Mouse (Mus musculus): ENCODE data around the gene Eif2ak3. TPM values are rescaled to one million over a fixed set of nuclear protein-coding genes. Genes with fewer than 3 reads are reported as not detected.
A peak's percentile ranks its signal among the peaks of the same experiment; 100 is the strongest.

Gene Eif2ak3
- polyA plus RNA-seq, 1 experiment from 2014 or later: 6.5 TPM

DNA sequence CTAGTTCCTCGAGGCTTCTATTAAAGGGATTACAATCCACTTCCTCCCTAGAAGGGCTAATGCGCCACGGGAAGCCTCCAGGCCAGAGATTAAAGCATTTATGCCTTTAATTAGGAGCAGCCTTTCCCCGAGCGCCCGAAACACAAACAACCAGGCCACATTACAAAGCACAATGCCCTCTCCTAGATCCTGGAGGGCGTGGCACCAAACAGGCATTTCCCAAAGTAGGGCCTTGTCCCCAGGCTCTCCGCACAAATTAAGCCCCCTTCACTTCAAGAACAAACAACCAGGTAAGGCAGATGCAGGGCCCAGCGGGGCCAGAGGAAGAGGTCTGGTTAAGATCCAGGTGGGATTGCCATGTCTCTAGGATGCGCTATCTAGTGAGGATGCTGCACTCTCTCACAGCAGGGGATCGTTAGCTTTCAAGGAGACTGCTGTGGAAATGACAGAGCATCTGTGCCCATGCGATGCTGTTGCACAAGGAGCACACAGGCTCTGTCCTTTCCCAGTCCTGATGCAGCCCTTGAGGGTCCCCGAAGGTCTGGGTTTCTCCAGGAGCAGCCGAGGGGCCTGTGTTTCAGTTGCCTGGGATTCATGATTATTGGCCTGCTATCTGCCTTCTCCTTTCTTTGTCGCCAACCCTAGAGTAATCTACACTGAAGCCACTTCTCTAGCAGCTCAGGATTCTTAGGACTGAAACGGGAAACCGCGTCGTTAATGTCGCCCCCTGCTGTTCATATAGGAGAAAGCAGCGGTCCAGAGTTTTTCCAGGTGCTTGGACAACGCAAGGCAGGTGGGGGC lies 77.2 kb downstream of the Eif2ak3 start:
- Histone ChIP-seq H3K4me1 (peaks cover 27% of the 10 kb centered on the region), H3K27me3 (ENCODE audit: poor library complexity, severe bottlenecking) (peaks cover 38% of the 10 kb centered on the region), H3K9me3 (no peaks in the 10 kb centered on the region), H3K4me3 (peak overlapping the region; percentile 47), H3K36me3 (replicated peaks) (no peaks in the 10 kb centered on the region), H3K27ac (peak overlapping the region; percentile 80)
- under 1% methylated on average over 22 of the region's 22 CpGs for WGBS
- peak; percentile 66 for DNase-seq (ENCODE audit: extremely low spot score, low spot score)

DNA sequence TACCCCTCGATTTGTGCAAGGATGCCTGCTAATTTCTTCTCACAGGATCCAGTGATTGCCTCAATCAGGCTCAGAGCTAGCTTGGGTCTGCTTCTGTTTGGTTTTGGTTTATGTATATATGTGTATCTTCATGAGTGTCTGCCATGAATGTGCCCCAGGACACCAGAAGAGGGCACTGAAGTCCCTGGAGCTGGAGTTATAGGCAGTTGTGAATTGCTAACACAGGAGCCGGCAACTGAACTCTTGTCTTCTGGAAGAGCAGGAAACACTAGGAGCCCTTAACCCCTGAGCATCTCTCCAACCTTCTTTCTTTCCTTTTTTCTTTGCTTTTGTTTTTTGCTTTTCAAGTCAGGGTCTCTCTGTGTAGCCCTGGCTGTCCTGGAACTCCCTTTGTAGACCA lies 87.5 kb downstream of the Eif2ak3 start:
- Histone ChIP-seq H3K27me3 (ENCODE audit: poor library complexity, severe bottlenecking) (no peaks in the 10 kb centered on the region), H3K9me3 (no peaks in the 10 kb centered on the region), H3K4me3 (no peak overlapping the region), H3K27ac (no peak overlapping the region), H3K4me1 (peaks cover 5% of the 10 kb centered on the region), H3K36me3 (replicated peaks) (no peaks in the 10 kb centered on the region)
- DNase-seq (ENCODE audit: extremely low spot score, low spot score): no peak
- 93% methylated on average over 2 of the region's 2 CpGs for WGBS

- no peak overlapping the region for H3K4me3 ChIP-seq
- DNase-seq (ENCODE audit: extremely low spot score, low spot score): no peak
- no peaks in the 10 kb centered on the region for H3K36me3 ChIP-seq (replicated peaks)
- peaks cover 72% of the 10 kb centered on the region for H3K27me3 ChIP-seq (ENCODE audit: poor library complexity, severe bottlenecking)
- H3K27ac ChIP-seq: no peak overlapping the region
- peaks cover 21% of the 10 kb centered on the region for H3K4me1 ChIP-seq
- WGBS: 79% methylated on average over 7 of the region's 7 CpGs
- no peaks in the 10 kb centered on the region for H3K9me3 ChIP-seq
Measured at GRCm38 (mm10) chr6:70953274-70953673, 109.0 kb downstream of the Eif2ak3 start.

DNA sequence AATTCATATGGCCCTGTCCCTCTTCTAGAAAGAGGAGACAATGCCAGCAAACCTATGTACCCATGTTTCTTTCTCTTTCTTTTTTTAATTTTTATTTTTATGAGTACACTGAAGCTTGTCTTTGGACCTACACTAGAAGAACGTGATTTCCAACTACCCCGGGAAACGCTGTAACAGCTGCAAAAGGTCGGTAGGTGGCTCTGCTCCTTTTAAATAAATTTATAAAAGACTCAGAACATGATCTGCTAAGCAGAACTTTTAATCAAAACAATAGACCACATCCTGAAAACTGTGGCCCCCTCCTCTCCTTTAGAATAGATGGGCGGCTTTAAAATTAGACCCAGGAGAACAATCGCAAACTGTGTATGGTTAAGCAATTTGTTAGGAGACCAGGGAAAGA lies 109.7 kb downstream of the Eif2ak3 start:
- Histone ChIP-seq H3K4me3 (no peak overlapping the region), H3K4me1 (peaks cover 21% of the 10 kb centered on the region), H3K27ac (no peak overlapping the region), H3K27me3 (ENCODE audit: poor library complexity, severe bottlenecking) (peaks cover 80% of the 10 kb centered on the region), H3K9me3 (no peaks in the 10 kb centered on the region), H3K36me3 (replicated peaks) (no peaks in the 10 kb centered on the region)
- no peak for DNase-seq (ENCODE audit: extremely low spot score, low spot score)
- WGBS: 6% methylated on average over 6 of the region's 6 CpGs

Other genes starting within 250 kb of the Eif2ak3 start
- 2.0 and 2.8 TPM in 2 replicates for gene Rpia, start 52.3 kb upstream of the Eif2ak3 start, polyA plus RNA-seq (2016; fragmentation: Nextera tagmentation; extraction: Ambion mirVana)
- not detected in 2 replicates for gene Tex37, start 74.4 kb downstream of the Eif2ak3 start, polyA plus RNA-seq (2016; fragmentation: Nextera tagmentation; extraction: Ambion mirVana)
- gene Foxi3, start 112.0 kb downstream of the Eif2ak3 start, polyA plus RNA-seq (2016; fragmentation: Nextera tagmentation; extraction: Ambion mirVana): 0.11 and 0.17 TPM in 2 replicates

Data from forebrain, embryonic 10.5 days (tissue).